Comparison of ENCODE assay signal across 24 mouse cellular contexts in the genomic region with DNA sequence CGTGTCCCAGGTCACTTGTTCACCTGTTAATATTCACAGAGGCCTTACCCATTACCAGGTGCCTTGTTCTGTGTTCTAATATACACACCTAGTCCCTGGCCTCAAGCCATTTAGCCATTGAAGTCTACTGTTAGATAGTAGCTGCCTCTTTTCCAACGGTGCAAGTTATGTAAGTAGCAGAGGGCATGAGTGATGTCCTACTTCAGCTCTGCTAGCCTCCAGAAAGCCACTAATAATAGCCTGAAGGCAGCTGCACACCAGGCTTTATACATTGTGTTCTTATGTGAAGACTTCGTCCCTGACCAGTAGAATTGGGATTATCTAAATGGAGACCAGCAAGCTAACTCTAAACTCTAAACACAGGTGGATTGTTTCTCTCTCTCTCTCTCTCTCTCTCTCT.
"Had no signal": no experiment of that assay in that cellular context is flagged by ENCODE, and none has a peak within 500 bp of the region (broad histone marks: within the 10 kb centered on the region; RNA-seq: fewer than 3 reads in every experiment).

No protein-coding gene starts in this region.

- H3K4me2 ChIP-seq: heart, embryonic 11.5 days; hindbrain, embryonic 13.5 days; hindbrain, embryonic 15.5 days; kidney, embryonic 15.5 days; limb, embryonic 13.5 days; limb, embryonic 15.5 days; liver, embryonic 12.5 days had no signal

- H3K27ac ChIP-seq: gastrocnemius, adult 2 months; hindbrain, embryonic 13.5 days; hindbrain, embryonic 15.5 days; hindbrain, postnatal 0 days; kidney, embryonic 15.5 days; kidney, postnatal 0 days; limb, embryonic 13.5 days; limb, embryonic 15.5 days; liver, embryonic 12.5 days; liver, embryonic 14.5 days had no signal

- H3K9ac ChIP-seq: hindbrain, embryonic 13.5 days; hindbrain, embryonic 15.5 days; kidney, embryonic 15.5 days; limb, embryonic 13.5 days; limb, embryonic 15.5 days; liver, embryonic 12.5 days; liver, embryonic 14.5 days had no signal

- H3K36me3 ChIP-seq: kidney, embryonic 15.5 days; limb, embryonic 13.5 days; limb, embryonic 15.5 days; liver, embryonic 12.5 days had no signal

- H3K27me3 ChIP-seq: hindbrain, embryonic 13.5 days; hindbrain, embryonic 15.5 days; kidney, embryonic 15.5 days; limb, embryonic 13.5 days; limb, embryonic 15.5 days; liver, embryonic 12.5 days had no signal

- H3K4me3 ChIP-seq: gastrocnemius, adult 2 months; hindbrain, embryonic 13.5 days; hindbrain, embryonic 15.5 days; kidney, embryonic 15.5 days; limb, embryonic 13.5 days; limb, embryonic 15.5 days; liver, embryonic 12.5 days had no signal

- DNase-seq: gastrocnemius, adult 2 months; gastrocnemius, postnatal 10 days; gastrocnemius, postnatal 25 days; heart, postnatal 14 days; heart, postnatal 36 days; kidney, adult 11 months; kidney, adult 2 months; kidney, adult 9 months; kidney, postnatal 14 days; kidney, postnatal 36 days; layer of hippocampus, adult 9-11 months; layer of hippocampus, postnatal 36 days; left cerebral cortex, postnatal 4 days had no signal

- H3K9me3 ChIP-seq: hindbrain, embryonic 13.5 days; hindbrain, embryonic 15.5 days; kidney, embryonic 15.5 days; limb, embryonic 13.5 days; limb, embryonic 15.5 days; liver, embryonic 12.5 days had no signal

- ATAC-seq: hindbrain, postnatal 0 days; intestine, embryonic 16.5 days; liver, embryonic 12.5 days had no signal

- H3K4me1 ChIP-seq: hindbrain, embryonic 13.5 days; hindbrain, embryonic 15.5 days; kidney, embryonic 15.5 days; limb, embryonic 15.5 days; liver, embryonic 12.5 days had no signal
